Mouse (Mus musculus): ENCODE data around the gene Secisbp2l. TPM values are rescaled to one million over a fixed set of nuclear protein-coding genes. Genes with fewer than 3 reads are reported as not detected.

Gene Secisbp2l
- polyA plus RNA-seq, 1 experiment from 2014 or later = 24.8 TPM

GRCm38 (mm10) chr2:125706510-125706921 lies 76.2 kb downstream of the Secisbp2l start:
- DNase-seq (ENCODE audit: low spot score, missing footprints) (no peak), ATAC-seq (ENCODE audit: low FRiP score) (no peak)
- Histone ChIP-seq H3K36me3 (ENCODE audit: control insufficient read depth, insufficient read depth, low read length) (no peaks in the 10 kb centered on the region), H3K4me3 (ENCODE audit: low read depth, low read length) (no peak overlapping the region), H3K4me1 (ENCODE audit: control insufficient read depth, insufficient read depth, low read length) (peaks cover 9% of the 10 kb centered on the region; the same call in 1 of the 2 replicates), H3K9ac (ENCODE audit: low read length) (no peak overlapping the region), H3K27me3 (ENCODE audit: control insufficient read depth, insufficient read depth, low read length) (no peaks in the 10 kb centered on the region), H3K4me2 (no peak overlapping the region), H3K27ac (ENCODE audit: low read depth, low read length) (no peak overlapping the region), H3K9me3 (ENCODE audit: control insufficient read depth, low read length) (no peaks in the 10 kb centered on the region)
- WGBS = 86% methylated on average over 5 of the region's 5 CpGs

GRCm38 (mm10) chr2:125704907-125705631 lies 77.6 kb downstream of the Secisbp2l start:
- peak; percentile 91 for DNase-seq (ENCODE audit: low spot score, missing footprints)
- ATAC-seq (ENCODE audit: low FRiP score) = peak; percentile 88
- Histone ChIP-seq H3K27me3 (ENCODE audit: control insufficient read depth, insufficient read depth, low read length) (no peaks in the 10 kb centered on the region), H3K4me2 (no peak overlapping the region), H3K27ac (ENCODE audit: low read depth, low read length) (peak overlapping the region; percentile 45; the same call in 1 of the 2 replicates), H3K9me3 (ENCODE audit: control insufficient read depth, low read length) (no peaks in the 10 kb centered on the region), H3K4me3 (ENCODE audit: low read depth, low read length) (no peak overlapping the region), H3K36me3 (ENCODE audit: control insufficient read depth, insufficient read depth, low read length) (no peaks in the 10 kb centered on the region), H3K4me1 (ENCODE audit: control insufficient read depth, insufficient read depth, low read length) (peaks cover 9% of the 10 kb centered on the region; the same call in 1 of the 2 replicates), H3K9ac (ENCODE audit: low read length) (0 out of 2 replicates have a peak overlapping the region, but pooled peaks have one; percentile 1)
- WGBS = 28% methylated on average over 12 of the region's 12 CpGs

DNA sequence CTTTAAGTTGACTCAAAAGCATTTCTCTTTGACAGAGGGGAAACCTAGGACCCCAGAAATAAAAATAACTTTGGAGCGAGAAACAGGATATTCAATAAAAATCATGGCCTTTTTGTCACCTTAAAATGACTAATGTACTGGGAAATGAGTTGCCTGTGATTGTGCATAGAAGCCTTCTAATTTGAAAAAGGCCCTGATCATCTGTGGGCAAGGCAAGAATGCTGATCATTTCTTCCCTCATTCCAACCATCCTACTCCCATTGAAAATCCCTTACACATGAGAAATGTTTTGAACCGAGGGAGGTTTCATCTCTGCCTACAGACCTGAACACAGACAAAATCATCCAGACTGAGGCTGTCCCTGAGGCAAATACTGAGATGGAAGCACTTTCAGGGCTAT lies 79.8 kb downstream of the Secisbp2l start:
- Histone ChIP-seq H3K9ac (ENCODE audit: low read length) (no peak overlapping the region), H3K27ac (ENCODE audit: low read depth, low read length) (no peak overlapping the region), H3K27me3 (ENCODE audit: control insufficient read depth, insufficient read depth, low read length) (no peaks in the 10 kb centered on the region), H3K36me3 (ENCODE audit: control insufficient read depth, insufficient read depth, low read length) (no peaks in the 10 kb centered on the region), H3K4me2 (no peak overlapping the region), H3K4me3 (ENCODE audit: low read depth, low read length) (no peak overlapping the region), H3K4me1 (ENCODE audit: control insufficient read depth, insufficient read depth, low read length) (peaks cover 9% of the 10 kb centered on the region; the same call in 1 of the 2 replicates), H3K9me3 (ENCODE audit: control insufficient read depth, low read length) (no peaks in the 10 kb centered on the region)
- DNase-seq (ENCODE audit: low spot score, missing footprints) (no peak), ATAC-seq (ENCODE audit: low FRiP score) (no peak)
- 94% methylated on average over 2 of the region's 2 CpGs for whole genome bisulfite sequencing

DNA sequence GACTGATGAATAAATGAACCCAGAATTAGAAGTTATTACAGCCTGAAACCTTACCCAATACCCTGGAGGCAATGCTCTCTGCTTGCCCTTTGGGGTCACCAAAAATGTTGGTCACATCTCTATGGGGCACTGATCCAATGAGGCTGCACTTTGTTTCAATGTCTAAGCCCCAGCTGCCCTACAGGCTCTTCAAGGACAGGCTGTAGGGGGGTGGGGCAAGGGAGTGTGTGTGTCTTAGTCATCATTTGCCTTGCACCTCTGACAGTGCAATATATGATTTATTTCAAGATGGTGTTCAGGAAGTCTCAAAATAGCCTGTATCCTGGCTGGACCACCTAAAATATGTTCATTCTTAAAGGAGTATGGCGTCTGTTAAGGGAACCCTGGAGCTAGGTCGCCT lies 81.1 kb downstream of the Secisbp2l start:
- Histone ChIP-seq H3K4me2 (no peak overlapping the region), H3K9me3 (ENCODE audit: control insufficient read depth, low read length) (no peaks in the 10 kb centered on the region), H3K4me3 (ENCODE audit: low read depth, low read length) (no peak overlapping the region), H3K27ac (ENCODE audit: low read depth, low read length) (no peak overlapping the region), H3K27me3 (ENCODE audit: control insufficient read depth, insufficient read depth, low read length) (no peaks in the 10 kb centered on the region), H3K9ac (ENCODE audit: low read length) (no peak overlapping the region), H3K4me1 (ENCODE audit: control insufficient read depth, insufficient read depth, low read length) (peaks cover 9% of the 10 kb centered on the region; the same call in 1 of the 2 replicates), H3K36me3 (ENCODE audit: control insufficient read depth, insufficient read depth, low read length) (no peaks in the 10 kb centered on the region)
- 90% methylated on average over 2 of the region's 2 CpGs for WGBS
- no peak for ATAC-seq (ENCODE audit: low FRiP score)
- DNase-seq (ENCODE audit: low spot score, missing footprints) = no peak

DNA sequence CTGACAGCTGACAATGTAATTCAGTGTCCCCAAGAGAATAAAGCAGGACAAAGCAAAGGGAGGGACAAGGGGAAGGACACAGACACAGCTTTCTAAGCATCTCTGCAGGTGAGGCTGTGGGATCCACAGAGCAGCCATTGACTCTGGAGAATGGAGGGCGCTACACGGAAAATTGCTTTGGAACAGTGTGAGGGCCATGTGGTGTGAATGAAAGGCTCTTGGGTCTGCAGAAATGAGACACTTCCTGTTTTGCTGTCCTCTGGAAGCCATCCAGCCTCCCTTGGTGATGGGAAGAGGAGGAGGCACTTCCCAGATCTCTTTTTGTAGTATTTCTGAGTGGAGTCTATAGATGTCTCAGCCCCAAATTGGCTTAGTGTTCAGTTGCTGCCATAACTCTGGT lies 86.5 kb downstream of the Secisbp2l start:
- DNase-seq (ENCODE audit: low spot score, missing footprints) (no peak), ATAC-seq (ENCODE audit: low FRiP score) (no peak)
- no peaks in the 10 kb centered on the region for H3K9me3 ChIP-seq (ENCODE audit: control insufficient read depth, low read length)
- H3K27me3 ChIP-seq (ENCODE audit: control insufficient read depth, insufficient read depth, low read length) = no peaks in the 10 kb centered on the region
- no peaks in the 10 kb centered on the region for H3K36me3 ChIP-seq (ENCODE audit: control insufficient read depth, insufficient read depth, low read length)
- no peak overlapping the region for H3K9ac ChIP-seq (ENCODE audit: low read length)
- H3K27ac ChIP-seq (ENCODE audit: low read depth, low read length) = no peak overlapping the region
- no peak overlapping the region for H3K4me3 ChIP-seq (ENCODE audit: low read depth, low read length)
- H3K4me2 ChIP-seq = no peak overlapping the region
- WGBS = 71% methylated on average over 2 of the region's 2 CpGs
- H3K4me1 ChIP-seq (ENCODE audit: control insufficient read depth, insufficient read depth, low read length) = no peaks in the 10 kb centered on the region

DNA sequence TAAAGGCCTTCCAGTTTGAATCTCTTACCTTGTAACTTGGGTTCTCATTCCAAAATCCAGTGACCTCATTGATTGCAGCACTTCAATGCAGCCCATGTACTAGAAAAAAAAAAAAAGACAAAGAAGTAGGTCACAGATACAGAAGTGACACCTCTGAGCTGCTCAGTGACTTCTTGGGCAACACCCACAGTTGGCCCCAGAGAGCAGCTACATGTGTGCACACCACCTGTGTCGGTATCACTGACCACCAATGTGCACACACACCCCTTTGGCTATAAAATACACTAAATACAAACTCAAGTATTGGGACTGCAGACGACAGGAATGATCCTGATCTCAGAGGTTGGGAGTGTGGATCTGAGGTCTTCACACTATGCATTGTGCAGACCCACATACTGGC lies 87.9 kb downstream of the Secisbp2l start:
- no peak overlapping the region for H3K9ac ChIP-seq (ENCODE audit: low read length)
- WGBS = 81% methylated on average over 2 of the region's 2 CpGs
- no peak overlapping the region for H3K4me3 ChIP-seq (ENCODE audit: low read depth, low read length)
- no peaks in the 10 kb centered on the region for H3K27me3 ChIP-seq (ENCODE audit: control insufficient read depth, insufficient read depth, low read length)
- H3K4me1 ChIP-seq (ENCODE audit: control insufficient read depth, insufficient read depth, low read length) = no peaks in the 10 kb centered on the region
- DNase-seq (ENCODE audit: low spot score, missing footprints) = no peak
- no peak overlapping the region for H3K27ac ChIP-seq (ENCODE audit: low read depth, low read length)
- H3K36me3 ChIP-seq (ENCODE audit: control insufficient read depth, insufficient read depth, low read length) = no peaks in the 10 kb centered on the region
- ATAC-seq (ENCODE audit: low FRiP score) = no peak
- H3K9me3 ChIP-seq (ENCODE audit: control insufficient read depth, low read length) = no peaks in the 10 kb centered on the region
- no peak overlapping the region for H3K4me2 ChIP-seq

- ATAC-seq (ENCODE audit: low FRiP score) (no peak), DNase-seq (ENCODE audit: low spot score, missing footprints) (no peak)
- no peak overlapping the region for H3K4me2 ChIP-seq
- H3K27me3 ChIP-seq (ENCODE audit: control insufficient read depth, insufficient read depth, low read length) = no peaks in the 10 kb centered on the region
- no peak overlapping the region for H3K27ac ChIP-seq (ENCODE audit: low read depth, low read length)
- no peaks in the 10 kb centered on the region for H3K4me1 ChIP-seq (ENCODE audit: control insufficient read depth, insufficient read depth, low read length)
- no peaks in the 10 kb centered on the region for H3K36me3 ChIP-seq (ENCODE audit: control insufficient read depth, insufficient read depth, low read length)
- WGBS = 91% methylated on average over 2 of the region's 2 CpGs
- no peak overlapping the region for H3K4me3 ChIP-seq (ENCODE audit: low read depth, low read length)
- H3K9me3 ChIP-seq (ENCODE audit: control insufficient read depth, low read length) = no peaks in the 10 kb centered on the region
- no peak overlapping the region for H3K9ac ChIP-seq (ENCODE audit: low read length)
These were observed 90.7 kb downstream of the Secisbp2l start for GRCm38 (mm10) chr2:125692010-125692409.

Other genes with a start within 250 kb of the Secisbp2l start
- 7.3 and 8.2 TPM in 2 replicates for gene Cep152, start 157.8 kb downstream of the Secisbp2l start, polyA plus RNA-seq (2014; fragmentation: Nextera tagmentation; extraction: Ambion mirVana)
- 281 and 308 TPM in 2 replicates for gene Eid1, start 109.8 kb downstream of the Secisbp2l start, polyA plus RNA-seq (2014; fragmentation: Nextera tagmentation; extraction: Ambion mirVana)
- gene Shc4, start 58.7 kb downstream of the Secisbp2l start, polyA plus RNA-seq (2014; fragmentation: Nextera tagmentation; extraction: Ambion mirVana) = 0.82 and 0.92 TPM in 2 replicates
- 26.9 and 33.9 TPM in 2 replicates for gene Galk2, start 76.2 kb upstream of the Secisbp2l start, polyA plus RNA-seq (2014; fragmentation: Nextera tagmentation; extraction: Ambion mirVana)
- gene Cops2, start 76.3 kb upstream of the Secisbp2l start, polyA plus RNA-seq (2014; fragmentation: Nextera tagmentation; extraction: Ambion mirVana) = 120 and 124 TPM in 2 replicates

All from midbrain, embryonic 11.5 days (tissue).